Mouse (Mus musculus) hematopoietic stem cell, adult 5-6 weeks (primary cell): ENCODE data around the gene Zc2hc1b. TPM values are rescaled to one million over a fixed set of nuclear protein-coding genes. Genes with fewer than 3 reads are reported as not detected.

Experiments
- total RNA-seq: library from RNA; stranded (forward); fragments of 172-1452, 232-1000 nt; gene quantifications from 2 replicates; pipeline ENCODE4 v1.2.3, GENCODE M21; 2017

Zc2hc1b gene
- total RNA-seq, 1 experiment from 2014 or later = not detected

Other genes starting within 250 kb of the Zc2hc1b start
- 5.4 and 5.8 TPM in 2 replicates for gene Stx11, start 213.7 kb downstream of the Zc2hc1b start, total RNA-seq
- 11.6 and 14.0 TPM in 2 replicates for gene Sf3b5, start 172.7 kb downstream of the Zc2hc1b start, total RNA-seq
- 1.7 TPM in 1 of 2 replicates, not detected in the other for gene Plagl1, start 117.5 kb downstream of the Zc2hc1b start, total RNA-seq
- gene Ltv1, start 15.1 kb upstream of the Zc2hc1b start, total RNA-seq = 45.2 and 49.2 TPM in 2 replicates